Mouse (Mus musculus) heart, adult 9 months (tissue): Measurements from ENCODE around the gene Dtnbp1.
A peak's percentile ranks its signal among the peaks of the same experiment; 100 is the strongest.

Experiments
- DNase-seq, 2 experiments: peaks; one replicate each; pipeline ENCODE4 v3.0.0; 2022; ENCODE audit warnings: low spot score in 2 of 2

Dtnbp1 gene

GRCm38 (mm10) chr13:45001911-45002615, at the start of gene Dtnbp1:
Dtnbp1 (minus strand) TSS chr13:45002147.
- DNase-seq = peak; percentile 65 to 71

GRCm38 (mm10) chr13:45049261-45050020, 47.5 kb upstream of the Dtnbp1 start:
- no peak for DNase-seq

- DNase-seq = no peak
Observed at GRCm38 (mm10) chr13:45043466-45043865, 41.5 kb upstream of the Dtnbp1 start.

- no peak for DNase-seq
Observed at GRCm38 (mm10) chr13:45040741-45041140, 38.8 kb upstream of the Dtnbp1 start.

- DNase-seq = no peak
Observed at GRCm38 (mm10) chr13:45040195-45040594, 38.2 kb upstream of the Dtnbp1 start.

- no peak for DNase-seq
Observed at GRCm38 (mm10) chr13:45036417-45036816, 34.5 kb upstream of the Dtnbp1 start.

- DNase-seq = no peak
Observed at GRCm38 (mm10) chr13:45034759-45035158, 32.8 kb upstream of the Dtnbp1 start.

- no peak for DNase-seq
Observed at GRCm38 (mm10) chr13:45033360-45033759, 31.4 kb upstream of the Dtnbp1 start.

GRCm38 (mm10) chr13:45032484-45032883, 30.5 kb upstream of the Dtnbp1 start:
- DNase-seq = no peak

- no peak for DNase-seq
Observed at GRCm38 (mm10) chr13:45031748-45032147, 29.8 kb upstream of the Dtnbp1 start.

- no peak for DNase-seq
Observed at GRCm38 (mm10) chr13:45031314-45031713, 29.4 kb upstream of the Dtnbp1 start.

GRCm38 (mm10) chr13:45030830-45031229, 28.9 kb upstream of the Dtnbp1 start:
- peak; percentile 78 to 86 for DNase-seq

GRCm38 (mm10) chr13:45029791-45030190, 27.8 kb upstream of the Dtnbp1 start:
- no peak for DNase-seq

GRCm38 (mm10) chr13:45026291-45026690, 24.3 kb upstream of the Dtnbp1 start:
- DNase-seq = no peak

- no peak for DNase-seq
Observed at GRCm38 (mm10) chr13:45024821-45025220, 22.9 kb upstream of the Dtnbp1 start.

- no peak for DNase-seq
Observed at GRCm38 (mm10) chr13:45023356-45024150, 21.6 kb upstream of the Dtnbp1 start.

- no peak for DNase-seq
Observed at GRCm38 (mm10) chr13:45008150-45008549, 6.2 kb upstream of the Dtnbp1 start.

GRCm38 (mm10) chr13:45007726-45008125, 5.8 kb upstream of the Dtnbp1 start:
- DNase-seq = no peak

GRCm38 (mm10) chr13:45006483-45006882, 4.5 kb upstream of the Dtnbp1 start:
- DNase-seq = no peak

GRCm38 (mm10) chr13:45005861-45006260, 3.9 kb upstream of the Dtnbp1 start:
- peak in 1 of 2 experiments; percentile 23 for DNase-seq

- peak in 1 of 2 experiments; percentile 29 for DNase-seq
Observed at GRCm38 (mm10) chr13:45004987-45005592, 3.1 kb upstream of the Dtnbp1 start.

- DNase-seq = no peak
Observed at GRCm38 (mm10) chr13:45003026-45003425, 1.1 kb upstream of the Dtnbp1 start.
